In genomic region chr7:99352526-99353400, GRCm38 (mm10) we compare ENCODE assay signal across 8 mouse cellular contexts. TPM values are rescaled to one million over a fixed set of nuclear protein-coding genes. Genes with fewer than 3 reads are reported as not detected.
DNase-seq lines count a peak whose midpoint lies in the region; ATAC-seq and TF ChIP-seq lines count a peak whose summit lies in the region.

Gene Serpinh1 (minus strand): TSS chr7:99353239.

- no peaks in the 10 kb centered on the region for H3K36me3 ChIP-seq in thymus, adult 2 months (ENCODE audit: control insufficient read depth, insufficient read depth, low read length)
- H3K36me3 ChIP-seq in heart, embryonic 13.5 days: peaks cover 37% of the 10 kb centered on the region
- peaks cover 19% of the 10 kb centered on the region for H3K36me3 ChIP-seq in kidney, embryonic 16.5 days (ENCODE audit: insufficient read depth, low read length)
- no peaks in the 10 kb centered on the region for H3K36me3 ChIP-seq in liver, embryonic 15.5 days (replicated peaks)

- TF ChIP-seq POLR2A in thymus, adult 2 months (IDR thresholded peaks at IDR 0.05; ENCODE audit: control insufficient read depth, extremely low read depth, insufficient read depth, low read length, poor library complexity): no peak
- peak; percentile 99 for TF ChIP-seq POLR2A in embryonic fibroblast, embryonic 13.5 days (IDR thresholded peaks at IDR 0.05; ENCODE audit: low read depth, low read length)
- no peak for TF ChIP-seq POLR2A in olfactory bulb, adult 2 months (IDR thresholded peaks at IDR 0.05; ENCODE audit: insufficient read depth, low read depth, low read length)

- peak within 1 kb of the TSS; percentile 26 for H3K4me3 ChIP-seq in thymus, adult 2 months (ENCODE audit: control insufficient read depth, insufficient read depth, low read length)
- peak within 1 kb of the TSS; percentile 69 for H3K4me3 ChIP-seq in embryonic fibroblast, embryonic 13.5 days (ENCODE audit: insufficient read depth, low read length)
- H3K4me3 ChIP-seq in heart, embryonic 13.5 days: peak within 1 kb of the TSS; percentile 79
- peak within 1 kb of the TSS; percentile 87 for H3K4me3 ChIP-seq in kidney, embryonic 16.5 days (ENCODE audit: low read length)
- peak within 1 kb of the TSS; percentile 45 for H3K4me3 ChIP-seq in liver, embryonic 15.5 days (replicated peaks)
- H3K4me3 ChIP-seq in olfactory bulb, adult 2 months (ENCODE audit: insufficient read depth, low read depth, low read length): peak within 1 kb of the TSS; percentile 40

- 12% methylated on average over 35 of the region's 35 CpGs for WGBS in thymus, adult 2 months
- WGBS in heart, embryonic 13.5 days: under 1% methylated on average over 35 of the region's 35 CpGs
- WGBS in kidney, embryonic 16.5 days: under 1% methylated on average over 35 of the region's 35 CpGs
- WGBS in liver, embryonic 15.5 days (ENCODE audit: insufficient replicate concordance): 3% methylated on average over 35 of the region's 35 CpGs
- WGBS in olfactory bulb, adult 2 months: 26% methylated on average over 35 of the region's 35 CpGs

- H3K4me2 ChIP-seq in heart, embryonic 13.5 days: peak within 1 kb of the TSS; percentile 92
- peak within 1 kb of the TSS; percentile 94 for H3K4me2 ChIP-seq in kidney, embryonic 16.5 days (replicated peaks; ENCODE audit: low read depth, low read length)
- H3K4me2 ChIP-seq in liver, embryonic 15.5 days: peak within 1 kb of the TSS; percentile 53

- no peak for TF ChIP-seq CTCF in thymus, adult 2 months (IDR thresholded peaks at IDR 0.05; ENCODE audit: borderline replicate concordance, control insufficient read depth, extremely low read depth, insufficient read depth, low read length, poor library complexity)
- TF ChIP-seq CTCF in embryonic fibroblast, embryonic 13.5 days (IDR thresholded peaks at IDR 0.05; ENCODE audit: borderline replicate concordance, insufficient read depth, low read length): no peak
- TF ChIP-seq CTCF in olfactory bulb, adult 2 months (IDR thresholded peaks at IDR 0.05; ENCODE audit: insufficient read depth, low read depth, low read length): no peak

- no peaks in the 10 kb centered on the region; the same call in 1 of the 2 replicates for H3K27me3 ChIP-seq in thymus, adult 2 months (ENCODE audit: control insufficient read depth, insufficient read depth, low read length)
- no peaks in the 10 kb centered on the region for H3K27me3 ChIP-seq in heart, embryonic 13.5 days (replicated peaks)
- no peaks in the 10 kb centered on the region for H3K27me3 ChIP-seq in kidney, embryonic 16.5 days (ENCODE audit: insufficient read depth, low read length)
- H3K27me3 ChIP-seq in liver, embryonic 15.5 days: peaks cover 39% of the 10 kb centered on the region

- peak within 1 kb of the TSS; percentile 91 for H3K9ac ChIP-seq in heart, embryonic 13.5 days
- peak within 1 kb of the TSS; percentile 98 for H3K9ac ChIP-seq in kidney, embryonic 16.5 days (replicated peaks; ENCODE audit: low read length)
- H3K9ac ChIP-seq in liver, embryonic 15.5 days: peak within 1 kb of the TSS; percentile 11; the same call in 1 of the 2 replicates

- no peak for DNase-seq in thymus, adult 2 months
- no peak for DNase-seq in thymus, postnatal 36 days

- H3K27ac ChIP-seq in thymus, adult 2 months (ENCODE audit: control insufficient read depth, insufficient read depth, low read length): no peak within 1 kb of the TSS; the same call in 1 of the 2 replicates
- peak within 1 kb of the TSS; percentile 87 for H3K27ac ChIP-seq in embryonic fibroblast, embryonic 13.5 days (ENCODE audit: insufficient read depth, low read length)
- peak within 1 kb of the TSS; percentile 100 for H3K27ac ChIP-seq in heart, embryonic 13.5 days (replicated peaks)
- H3K27ac ChIP-seq in kidney, embryonic 16.5 days (ENCODE audit: low read length): peak within 1 kb of the TSS; percentile 98
- no peak within 1 kb of the TSS for H3K27ac ChIP-seq in liver, embryonic 15.5 days (replicated peaks)
- no peak within 1 kb of the TSS for H3K27ac ChIP-seq in olfactory bulb, adult 2 months (ENCODE audit: insufficient read depth, low read depth, low read length)

- no peaks in the 10 kb centered on the region for H3K4me1 ChIP-seq in thymus, adult 2 months (replicated peaks; ENCODE audit: control insufficient read depth, insufficient read depth, low read length)
- H3K4me1 ChIP-seq in embryonic fibroblast, embryonic 13.5 days (ENCODE audit: control insufficient read depth, insufficient read depth, low read length): peaks cover 27% of the 10 kb centered on the region
- H3K4me1 ChIP-seq in heart, embryonic 13.5 days: peaks cover 81% of the 10 kb centered on the region
- H3K4me1 ChIP-seq in kidney, embryonic 16.5 days (ENCODE audit: insufficient read depth, low read length): peaks cover 73% of the 10 kb centered on the region
- H3K4me1 ChIP-seq in liver, embryonic 15.5 days (replicated peaks): peaks cover 12% of the 10 kb centered on the region; the same call in 1 of the 2 replicates
- H3K4me1 ChIP-seq in olfactory bulb, adult 2 months (ENCODE audit: control insufficient read depth, insufficient read depth, low read length): peaks cover 49% of the 10 kb centered on the region

- H3K9me3 ChIP-seq in heart, embryonic 13.5 days: no peaks in the 10 kb centered on the region
- no peaks in the 10 kb centered on the region for H3K9me3 ChIP-seq in kidney, embryonic 16.5 days (ENCODE audit: low read length)
- no peaks in the 10 kb centered on the region for H3K9me3 ChIP-seq in liver, embryonic 15.5 days (replicated peaks)

- peak; percentile 69 for ATAC-seq in heart, embryonic 13.5 days (ENCODE audit: extremely low read depth, insufficient number of reproducible peaks, low FRiP score, low TSS enrichment)
- ATAC-seq in kidney, embryonic 16.5 days (ENCODE audit: low FRiP score, low TSS enrichment): peak; percentile 89
- peak; percentile 48; the same call in 1 of the 2 replicates for ATAC-seq in liver, embryonic 15.5 days (ENCODE audit: insufficient read depth)
- ATAC-seq in monocyte, adult 5-6 weeks (replicated peaks; ENCODE audit: insufficient number of reproducible peaks, low FRiP score, low TSS enrichment, poor library complexity, severe bottlenecking): no peak

RNA-seq across cellular contexts. Expression of gene Serpinh1, which starts in this region (rescaled TPM):
- 53.3 and 66.1 TPM in 2 replicates for polyA plus RNA-seq in thymus, adult 2 months (2012; rRNA removed)
- 2,134 and 2,700 TPM in 2 replicates for polyA plus RNA-seq in embryonic fibroblast, embryonic 13.5 days (2011; ENCODE audit: insufficient read length, low read depth, missing spikeins)
- polyA plus RNA-seq in heart, embryonic 13.5 days (2015; fragmentation: Nextera tagmentation; extraction: Ambion mirVana): 1,205 and 1,287 TPM in 2 replicates
- polyA plus RNA-seq in kidney, embryonic 16.5 days (2015; fragmentation: Nextera tagmentation; extraction: Ambion mirVana): 1,752 and 1,857 TPM in 2 replicates
- polyA plus RNA-seq in liver, embryonic 15.5 days (2015; fragmentation: Nextera tagmentation; extraction: Ambion mirVana): 80.5 and 82.0 TPM in 2 replicates
- polyA plus RNA-seq in olfactory bulb, adult 2 months (2012; ENCODE audit: insufficient read depth, insufficient read length, low replicate concordance, missing spikeins): not detected in 2 replicates
- not detected in 3 replicates for total RNA-seq in monocyte, adult 5-6 weeks (2017)

Comparison
In these comparisons a context has a peak if more than half of its experiments do, and no peak if none do; other contexts are left out.
1. H3K27ac ChIP-seq: peak in embryonic fibroblast, embryonic 13.5 days (single experiment), heart, embryonic 13.5 days (single experiment) and kidney, embryonic 16.5 days (single experiment); none in thymus, adult 2 months (single experiment), liver, embryonic 15.5 days (single experiment) and olfactory bulb, adult 2 months (single experiment).
2. H3K4me3 ChIP-seq: peak in every context shown above with its lines; median percentile 87 in kidney, embryonic 16.5 days; 79 in heart, embryonic 13.5 days; 69 in embryonic fibroblast, embryonic 13.5 days; 45 in liver, embryonic 15.5 days; 40 in olfactory bulb, adult 2 months; 26 in thymus, adult 2 months.
3. H3K9ac ChIP-seq: peak in every context shown above with its lines; median percentile 98 in kidney, embryonic 16.5 days; 91 in heart, embryonic 13.5 days; 11 in liver, embryonic 15.5 days.
4. Peak in every context shown above with its lines, with median percentiles within 50 percentile points of each other: H3K4me2 ChIP-seq.